Mouse (Mus musculus) liver, embryonic 16.5 days (tissue): ENCODE data around the gene Gm49711. TPM values are rescaled to one million over a fixed set of nuclear protein-coding genes. Genes with fewer than 3 reads are reported as not detected.
A peak's percentile ranks its signal among the peaks of the same experiment; 100 is the strongest.

Source experiments
- ATAC-seq: fragments of 200-750 bp; cut with Nextera tagmentation; 2 replicates; pipeline ENCODE4 v1.8.0; 2017; ENCODE audit warnings: low read depth, mild to moderate bottlenecking, moderate number of reproducible peaks, moderate library complexity
- H3K27ac ChIP-seq: fragments of 300-500 bp; sonication (generic); 2 replicates; pipeline ENCODE4 v1.5.1; 2014; ENCODE audit warnings: mild to moderate bottlenecking, low read length
- H3K27me3 ChIP-seq: fragments of 300-500 bp; sonication (generic); 2 replicates; pipeline ENCODE4 v1.6.1; 2014; ENCODE audit warnings: low read depth, low read length, mixed read lengths; ENCODE audit not compliant: control insufficient read depth, insufficient read depth
- H3K36me3 ChIP-seq: fragments of 300-500 bp; sonication (generic); 2 replicates; pipeline ENCODE4 v1.6.1; 2014; ENCODE audit warnings: mild to moderate bottlenecking; ENCODE audit not compliant: control insufficient read depth, insufficient read depth
- H3K4me1 ChIP-seq: fragments of 300-500 bp; sonication (generic); 2 replicates; pipeline ENCODE4 v1.6.1; 2014; ENCODE audit warnings: low read depth, low read length, mixed read lengths; ENCODE audit not compliant: control insufficient read depth
- H3K4me2 ChIP-seq: fragments of 300-500 bp; sonication (generic); 2 replicates; pipeline ENCODE4 v1.6.1; 2014; ENCODE audit warnings: low read depth, low read length, mixed read lengths
- H3K4me3 ChIP-seq: fragments of 300-500 bp; sonication (generic); 2 replicates; pipeline ENCODE4 v1.5.1; 2014; ENCODE audit warnings: low read depth, mild to moderate bottlenecking, low read length
- H3K9ac ChIP-seq: fragments of 300-500 bp; sonication (generic); 2 replicates; pipeline ENCODE4 v1.6.1; 2014; ENCODE audit warnings: low read depth, low read length
- H3K9me3 ChIP-seq: fragments of 300-500 bp; sonication (generic); replicated peaks from 2 replicates; pipeline ENCODE4 v1.6.1; 2016; ENCODE audit warnings: low read length; ENCODE audit not compliant: control insufficient read depth
- WGBS: fragments of 180-500 bp; shearing (Covaris S2); extraction: QIAGEN DNeasy Blood & Tissue Kit; methylation state at CpG from one replicate; pipeline ENCODE4 v1.1.7; 2014; ENCODE audit not compliant: insufficient replicate concordance; 5-methylcytosine and 5-hydroxymethylcytosine counted together
- polyA plus RNA-seq: library from polyadenylated mRNA; unstranded; fragments of >200 nt; fragmentation: Nextera tagmentation; extraction: Ambion mirVana; gene quantifications from 2 replicates; pipeline ENCODE4 v1.2.1, GENCODE M21; 2015

Gm49711 gene
- polyA plus RNA-seq, 1 experiment from 2014 or later = not detected

DNA sequence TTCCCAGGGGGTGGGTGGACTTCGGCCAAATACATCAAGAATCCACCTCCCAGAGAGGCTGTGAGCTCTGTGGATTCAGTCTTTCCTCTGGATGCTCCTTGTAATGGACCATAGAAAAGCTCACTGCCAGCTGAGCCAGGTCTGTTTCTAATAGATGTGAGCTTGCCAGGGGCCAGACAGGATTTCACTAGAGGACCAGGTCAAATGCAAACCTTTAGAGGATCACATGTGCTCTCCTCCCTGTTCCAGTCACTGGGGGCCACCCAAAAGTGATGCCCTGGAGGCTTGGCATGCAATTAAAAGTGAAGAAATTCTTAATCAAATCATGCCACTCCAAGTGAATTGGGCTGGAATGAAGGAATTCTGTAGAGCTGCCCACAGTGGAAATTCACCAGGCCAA, 117.9 kb downstream of the Gm49711 start:
- H3K9me3 ChIP-seq = no peaks in the 10 kb centered on the region; the same call in 1 of the 2 replicates
- no peak overlapping the region for H3K4me2 ChIP-seq
- ATAC-seq = no peak
- no peaks in the 10 kb centered on the region for H3K36me3 ChIP-seq
- no peaks in the 10 kb centered on the region for H3K27me3 ChIP-seq
- no peak overlapping the region for H3K9ac ChIP-seq
- WGBS = 67% methylated on average over 1 of the region's 1 CpGs
- no peak overlapping the region for H3K27ac ChIP-seq
- H3K4me3 ChIP-seq = no peak overlapping the region
- no peaks in the 10 kb centered on the region for H3K4me1 ChIP-seq

DNA sequence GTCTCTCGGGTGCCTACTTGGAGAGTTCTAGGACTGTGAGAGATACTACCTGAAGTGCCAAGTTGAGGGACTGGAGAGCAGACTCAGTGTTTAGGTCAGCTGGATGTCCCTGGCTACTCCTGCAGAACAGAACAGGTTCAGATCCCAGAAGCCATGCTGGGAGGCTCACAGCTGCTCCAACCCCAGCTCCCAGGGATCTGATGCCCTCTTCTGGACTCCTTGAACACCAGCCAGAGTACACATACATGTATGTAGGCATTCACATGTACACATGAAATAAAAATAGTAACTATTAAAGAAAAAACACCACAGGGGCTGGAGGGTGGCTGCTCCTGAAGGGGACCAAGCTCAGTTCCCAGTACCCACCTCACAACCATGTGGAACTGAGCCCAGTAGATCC, 119.6 kb downstream of the Gm49711 start:
- WGBS = 60% methylated on average over 1 of the region's 1 CpGs
- Histone ChIP-seq H3K27me3 (no peaks in the 10 kb centered on the region), H3K27ac (no peak overlapping the region), H3K9me3 (no peaks in the 10 kb centered on the region), H3K36me3 (no peaks in the 10 kb centered on the region), H3K4me2 (no peak overlapping the region), H3K9ac (no peak overlapping the region), H3K4me1 (no peaks in the 10 kb centered on the region), H3K4me3 (no peak overlapping the region)
- ATAC-seq = no peak

DNA sequence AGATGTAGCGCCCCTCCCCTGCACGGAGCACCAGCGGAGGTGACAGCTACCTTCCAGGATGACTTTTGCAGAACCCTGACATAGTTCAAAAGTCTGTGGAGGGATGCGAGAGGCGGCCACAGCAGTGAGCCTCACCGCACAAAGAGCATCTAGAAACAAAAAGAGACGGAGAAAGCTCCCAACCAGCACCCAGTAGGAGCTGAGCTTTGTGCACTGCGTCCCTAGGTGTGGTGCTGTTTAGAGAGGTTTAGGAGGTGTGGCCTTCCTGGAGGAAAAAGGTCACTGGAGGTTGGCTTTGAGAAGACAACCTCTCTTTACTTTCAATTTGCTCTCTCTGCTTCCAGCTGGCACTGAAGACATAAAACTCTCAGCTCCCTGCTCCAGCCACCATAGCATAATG, 121.2 kb downstream of the Gm49711 start:
- Histone ChIP-seq H3K4me3 (no peak overlapping the region), H3K27ac (no peak overlapping the region), H3K36me3 (no peaks in the 10 kb centered on the region), H3K4me1 (no peaks in the 10 kb centered on the region; the same call in 1 of the 2 replicates), H3K27me3 (no peaks in the 10 kb centered on the region), H3K4me2 (no peak overlapping the region), H3K9ac (no peak overlapping the region), H3K9me3 (no peaks in the 10 kb centered on the region)
- WGBS = 66% methylated on average over 8 of the region's 8 CpGs
- no peak for ATAC-seq

- H3K36me3 ChIP-seq = no peaks in the 10 kb centered on the region
- no peak overlapping the region for H3K4me3 ChIP-seq
- 41% methylated on average over 4 of the region's 4 CpGs for WGBS
- peak overlapping the region; percentile 7; the same call in 1 of the 2 replicates for H3K27ac ChIP-seq
- H3K4me2 ChIP-seq = no peak overlapping the region
- no peaks in the 10 kb centered on the region for H3K27me3 ChIP-seq
- no peaks in the 10 kb centered on the region for H3K9me3 ChIP-seq
- no peaks in the 10 kb centered on the region; the same call in 1 of the 2 replicates for H3K4me1 ChIP-seq
- peak; percentile 87 for ATAC-seq
- H3K9ac ChIP-seq = no peak overlapping the region
Measured at GRCm38 (mm10) chr16:92183477-92183876, 125.4 kb downstream of the Gm49711 start.

DNA sequence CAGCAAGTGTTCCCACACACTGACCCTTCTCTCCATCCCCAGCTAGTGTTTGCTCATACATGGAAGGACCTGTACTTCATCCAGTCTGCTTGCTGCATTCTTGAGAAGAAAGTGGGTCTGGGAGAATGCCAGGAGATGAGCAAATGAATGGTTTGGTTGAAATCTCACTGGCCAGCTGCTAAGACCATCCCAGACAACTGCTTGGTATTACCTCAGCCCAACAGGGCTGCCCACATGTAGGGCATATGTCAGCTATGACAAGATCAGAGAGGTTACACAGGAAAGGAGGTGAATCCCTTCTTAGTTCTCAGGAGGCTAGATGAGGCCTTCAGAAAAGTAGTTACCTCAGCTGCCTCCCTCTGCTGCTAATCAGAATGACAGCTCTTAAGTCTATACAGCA, 132.5 kb downstream of the Gm49711 start:
- H3K9ac ChIP-seq = no peak overlapping the region
- no peaks in the 10 kb centered on the region for H3K9me3 ChIP-seq
- no peaks in the 10 kb centered on the region for H3K27me3 ChIP-seq
- H3K4me1 ChIP-seq = no peaks in the 10 kb centered on the region
- no peak overlapping the region for H3K4me2 ChIP-seq
- H3K27ac ChIP-seq = no peak overlapping the region
- no peak for ATAC-seq
- no peak overlapping the region for H3K4me3 ChIP-seq
- no peaks in the 10 kb centered on the region for H3K36me3 ChIP-seq

DNA sequence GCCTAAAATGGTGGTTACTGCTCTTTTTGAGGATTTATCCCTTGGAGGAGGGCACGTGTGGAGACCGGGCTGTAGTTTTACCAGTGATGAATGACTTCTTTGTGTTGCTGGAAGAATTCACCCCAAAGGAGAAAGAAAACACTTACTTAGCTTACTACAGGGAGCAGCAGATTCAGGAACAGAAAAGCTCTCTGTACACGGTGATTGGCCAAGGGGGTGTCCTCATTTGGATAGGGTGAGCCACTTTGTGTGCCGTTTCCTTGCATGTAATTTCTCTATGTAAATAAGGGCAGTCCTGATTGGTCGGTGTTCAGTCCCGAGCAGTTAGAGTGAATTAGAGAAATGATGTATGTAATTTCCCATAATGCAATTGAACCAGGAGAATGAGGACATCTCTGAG, 137.0 kb downstream of the Gm49711 start:
- WGBS = 65% methylated on average over 6 of the region's 6 CpGs
- H3K9ac ChIP-seq = no peak overlapping the region
- H3K4me3 ChIP-seq = no peak overlapping the region
- H3K4me2 ChIP-seq = no peak overlapping the region
- H3K9me3 ChIP-seq = no peaks in the 10 kb centered on the region
- no peak overlapping the region for H3K27ac ChIP-seq
- ATAC-seq = no peak
- no peaks in the 10 kb centered on the region for H3K4me1 ChIP-seq
- no peaks in the 10 kb centered on the region for H3K27me3 ChIP-seq
- no peaks in the 10 kb centered on the region for H3K36me3 ChIP-seq

DNA sequence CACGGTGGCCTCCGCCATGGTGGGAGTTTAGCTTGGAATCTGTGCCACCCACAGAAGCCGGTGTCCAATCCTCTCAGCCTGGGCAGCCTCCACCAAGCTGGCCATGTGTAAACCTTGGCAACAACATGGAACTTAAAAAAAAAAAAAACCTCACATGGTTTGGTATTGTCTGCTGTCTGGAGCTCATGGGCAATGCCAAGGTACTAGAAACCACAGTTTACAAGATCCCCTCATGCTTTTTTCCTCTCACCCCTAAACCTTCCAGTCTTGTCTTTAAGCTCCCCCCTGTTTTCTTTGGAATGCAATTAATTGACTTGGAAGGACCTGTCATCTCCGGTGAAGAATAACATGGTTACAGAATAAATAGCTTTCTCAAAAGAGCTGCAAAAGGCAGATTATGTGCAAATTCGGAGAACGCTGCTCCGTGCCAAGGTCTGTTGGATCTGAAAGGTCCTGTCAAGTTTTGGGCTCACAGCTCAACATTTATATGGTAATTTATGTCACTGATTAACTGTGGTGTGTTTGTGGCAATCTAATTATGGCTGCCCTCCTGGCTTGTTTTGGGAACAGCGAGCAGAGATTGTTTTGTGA, 138.7 kb downstream of the Gm49711 start:
- no peaks in the 10 kb centered on the region for H3K27me3 ChIP-seq
- 71% methylated on average over 8 of the region's 8 CpGs for WGBS
- no peak for ATAC-seq

GRCm38 (mm10) chr16:92200615-92201014, 142.5 kb downstream of the Gm49711 start:
- no peaks in the 10 kb centered on the region for H3K36me3 ChIP-seq
- no peak for ATAC-seq
- no peaks in the 10 kb centered on the region for H3K9me3 ChIP-seq
- no peaks in the 10 kb centered on the region for H3K27me3 ChIP-seq
- H3K9ac ChIP-seq = no peak overlapping the region
- no peaks in the 10 kb centered on the region for H3K4me1 ChIP-seq
- no peak overlapping the region for H3K4me3 ChIP-seq
- 69% methylated on average over 7 of the region's 7 CpGs for WGBS
- H3K4me2 ChIP-seq = no peak overlapping the region
- no peak overlapping the region for H3K27ac ChIP-seq

More for the DNA sequence above, 138.7 kb downstream of the Gm49711 start:
- Histone ChIP-seq H3K4me1 (no peaks in the 10 kb centered on the region), H3K9ac (no peak overlapping the region), H3K27ac (no peak overlapping the region), H3K4me3 (no peak overlapping the region), H3K4me2 (no peak overlapping the region), H3K36me3 (no peaks in the 10 kb centered on the region), H3K9me3 (no peaks in the 10 kb centered on the region)

DNA sequence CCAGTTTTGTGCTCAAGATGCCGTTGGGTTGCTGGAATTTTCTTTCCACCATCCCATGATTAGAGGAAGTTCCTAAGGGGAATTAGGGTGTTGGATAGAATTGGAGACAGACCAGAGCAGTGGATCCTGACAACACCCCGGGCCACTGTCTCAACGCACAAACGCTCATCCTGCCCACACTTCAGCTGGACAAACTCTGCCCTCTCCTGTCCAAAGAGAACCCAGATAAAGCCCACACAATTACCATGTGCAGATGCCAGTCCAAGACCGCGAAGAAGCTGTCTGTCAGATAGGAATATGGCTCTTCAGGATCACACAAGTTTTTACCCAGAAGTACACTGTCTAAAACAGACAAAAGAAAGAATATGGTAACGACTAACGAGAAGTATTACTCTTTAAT, 145.5 kb downstream of the Gm49711 start:
- Histone ChIP-seq H3K4me1 (no peaks in the 10 kb centered on the region), H3K36me3 (no peaks in the 10 kb centered on the region), H3K27ac (no peak overlapping the region), H3K4me3 (no peak overlapping the region), H3K9ac (no peak overlapping the region), H3K9me3 (no peaks in the 10 kb centered on the region), H3K27me3 (no peaks in the 10 kb centered on the region), H3K4me2 (no peak overlapping the region)
- ATAC-seq = no peak
- 68% methylated on average over 8 of the region's 8 CpGs for WGBS
